Mouse (Mus musculus) erythroblast, embryonic 14.5 days (primary cell): ENCODE results near the gene Smug1.

Experiments used
- GATA1 ChIP-seq: IDR thresholded peaks from 2 replicates; pipeline ENCODE4 v1.6.1; 2012; ENCODE audit warnings: low read length, inconsistent platforms, mixed read lengths
- TAL1 ChIP-seq: IDR thresholded peaks from 3 replicates; pipeline ENCODE4 v1.6.1; 2012; ENCODE audit warnings: low read length, inconsistent platforms, mixed read lengths

DNA sequence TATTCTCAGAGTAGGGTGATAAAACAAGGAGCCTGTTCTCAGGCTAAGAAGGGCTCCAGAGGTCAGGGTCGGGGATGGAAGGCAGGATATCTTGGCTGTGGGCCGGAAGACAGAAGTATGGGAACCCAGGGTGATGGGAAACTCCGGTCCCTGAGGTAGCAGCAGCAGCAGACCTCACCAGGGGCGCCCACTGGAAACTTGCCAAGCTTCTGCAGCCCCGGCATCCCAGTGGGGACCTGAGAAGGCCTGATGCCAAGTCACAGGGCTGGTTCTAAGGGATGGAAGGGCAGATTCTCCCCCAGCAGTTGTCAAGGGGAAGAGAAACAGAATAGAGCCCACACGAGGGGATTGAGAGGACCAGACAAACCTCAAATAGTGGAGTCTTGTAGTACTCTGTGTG, 37.6 kb downstream of the Smug1 start:
- TF ChIP-seq GATA1 (no peak), TAL1 (no peak)
